Mouse (Mus musculus) MEL (cell line): Measurements from ENCODE around the gene Ntn5. TPM values are rescaled to one million over a fixed set of nuclear protein-coding genes. Genes with fewer than 3 reads are reported as not detected.

Experiments
- DNase-seq: peaks from one replicate; pipeline ENCODE4 v3.0.0; 2011; ENCODE audit warnings: low read depth, low spot score
- H3K27ac ChIP-seq: 2 replicates; pipeline ENCODE4 v1.5.1; 2012; ENCODE audit warnings: low read depth, mild to moderate bottlenecking, control low read depth, low read length, moderate library complexity; ENCODE audit not compliant: control insufficient read depth
- H3K27me3 ChIP-seq, 2 experiments: fragments of 150-350 bp in 1 of 2; sonication (generic) in 1 of 2; 2 replicates each; pipeline ENCODE4 v1.6.1; 2012; ENCODE audit warnings: low read length in 2 of 2, mild to moderate bottlenecking in 2 of 2, improper control_type of control experiment in 1 of 2, moderate library complexity in 1 of 2; ENCODE audit not compliant: insufficient read depth in 2 of 2, control insufficient read depth in 1 of 2
- H3K36me3 ChIP-seq, 2 experiments: 2 replicates each; pipeline ENCODE4 v1.6.1; 2012 to 2014; ENCODE audit warnings: low read length in 2 of 2, improper control_type of control experiment in 1 of 2, inconsistent platforms in 1 of 2, mild to moderate bottlenecking in 1 of 2; ENCODE audit not compliant: insufficient read depth in 2 of 2, control insufficient read depth in 1 of 2
- H3K4me1 ChIP-seq, 2 experiments: fragments of 150-350 bp in 1 of 2; sonication (generic) in 1 of 2; 2 replicates each; pipeline ENCODE4 v1.6.1; 2012; ENCODE audit warnings: low read length in 2 of 2, improper control_type of control experiment in 1 of 2, mild to moderate bottlenecking in 1 of 2; ENCODE audit not compliant: insufficient read depth in 2 of 2, control insufficient read depth in 1 of 2
- H3K4me3 ChIP-seq, 2 experiments: fragments of 150-350 bp in 1 of 2; sonication (generic) in 1 of 2; 2 replicates each; pipeline ENCODE4 v1.5.1; 2012; ENCODE audit warnings: low read depth in 2 of 2, low read length in 2 of 2, mild to moderate bottlenecking in 2 of 2, moderate library complexity in 2 of 2, control low read depth in 1 of 2, improper control_type of control experiment in 1 of 2; ENCODE audit not compliant: control insufficient read depth in 1 of 2, insufficient read depth in 1 of 2
- H3K79me2 ChIP-seq: 2 replicates; pipeline ENCODE4 v1.6.1; 2012; ENCODE audit warnings: mild to moderate bottlenecking, low read length, moderate library complexity; ENCODE audit not compliant: control insufficient read depth, poor library complexity, insufficient read depth
- H3K9ac ChIP-seq: 2 replicates; pipeline ENCODE4 v1.6.1; 2012; ENCODE audit warnings: low read depth, mild to moderate bottlenecking, control low read depth, low read length, moderate library complexity; ENCODE audit not compliant: control insufficient read depth, poor library complexity, severe bottlenecking
- H3K9me3 ChIP-seq: fragments of 150-350 bp; sonication (generic); replicated peaks from 2 replicates; pipeline ENCODE4 v1.6.1; 2012; ENCODE audit warnings: mild to moderate bottlenecking, low read length, improper control_type of control experiment, moderate library complexity; ENCODE audit not compliant: insufficient read depth
- BHLHE40 ChIP-seq: IDR thresholded peaks from 2 replicates; pipeline ENCODE4 v1.6.1; 2012; ENCODE audit warnings: low read depth, mild to moderate bottlenecking, inconsistent platforms, low read length, improper control_type of control experiment, borderline replicate concordance
- CHD1 ChIP-seq: IDR thresholded peaks from 2 replicates; pipeline ENCODE4 v1.6.1; 2012; ENCODE audit warnings: low read depth, mild to moderate bottlenecking, inconsistent platforms, low read length, improper control_type of control experiment
- CHD2 ChIP-seq: IDR thresholded peaks from 2 replicates; pipeline ENCODE4 v1.6.1; 2011; ENCODE audit warnings: low read length, improper control_type of control experiment
- CTCF ChIP-seq, 3 experiments: IDR thresholded peaks in 2 of 3; conservative IDR thresholded peaks in 1 of 3; 2 replicates each; pipeline ENCODE4 v1.5.1; 2011 to 2012; ENCODE audit warnings: low read length in 3 of 3, low read depth in 2 of 3, mild to moderate bottlenecking in 2 of 3, improper control_type of control experiment in 1 of 3, inconsistent platforms in 1 of 3, mixed read lengths in 1 of 3, moderate library complexity in 1 of 3; ENCODE audit not compliant: control insufficient read depth in 1 of 3, insufficient read depth in 1 of 3, poor library complexity in 1 of 3, severe bottlenecking in 1 of 3
- ELF1 ChIP-seq: IDR thresholded peaks from 2 replicates; pipeline ENCODE4 v1.6.1; 2014; ENCODE audit warnings: low read depth, mild to moderate bottlenecking, inconsistent platforms, low read length, improper control_type of control experiment, moderate library complexity
- EP300 ChIP-seq, 2 experiments: IDR thresholded peaks; 2 replicates each; pipeline ENCODE4 v1.6.1; 2011; ENCODE audit warnings: improper control_type of control experiment in 2 of 2, low read length in 2 of 2, low read depth in 1 of 2, mild to moderate bottlenecking in 1 of 2
- ETS1 ChIP-seq: IDR thresholded peaks from 2 replicates; pipeline ENCODE4 v1.6.1; 2012; ENCODE audit warnings: low read depth, mild to moderate bottlenecking, inconsistent platforms, low read length, improper control_type of control experiment, moderate library complexity
- GATA1 ChIP-seq: IDR thresholded peaks from 2 replicates; pipeline ENCODE4 v1.6.1; 2011; ENCODE audit warnings: low read depth, low read length, improper control_type of control experiment
- KAT2A ChIP-seq: conservative IDR thresholded peaks from 2 replicates; pipeline ENCODE4 v1.6.1; 2012; ENCODE audit warnings: low read depth, low read length, improper control_type of control experiment, inconsistent platforms
- MAZ ChIP-seq: IDR thresholded peaks from 2 replicates; pipeline ENCODE4 v1.6.1; 2012; ENCODE audit warnings: low read depth, mild to moderate bottlenecking, inconsistent platforms, low read length, improper control_type of control experiment
- MEF2A ChIP-seq: IDR thresholded peaks from 2 replicates; pipeline ENCODE4 v1.6.1; 2014; ENCODE audit warnings: low read depth, mild to moderate bottlenecking, inconsistent platforms, low read length, improper control_type of control experiment; ENCODE audit not compliant: poor library complexity, insufficient replicate concordance, severe bottlenecking; ENCODE audit errors: extremely low read depth
- MXI1 ChIP-seq: IDR thresholded peaks from 2 replicates; pipeline ENCODE4 v1.6.1; 2011; ENCODE audit warnings: mild to moderate bottlenecking, low read depth, low read length, improper control_type of control experiment
- MYB ChIP-seq: IDR thresholded peaks from 2 replicates; pipeline ENCODE4 v1.6.1; 2011; ENCODE audit warnings: mild to moderate bottlenecking, low read depth, low read length, improper control_type of control experiment
- MYC ChIP-seq: IDR thresholded peaks from 2 replicates; pipeline ENCODE4 v1.6.1; 2011; ENCODE audit warnings: low read depth, mild to moderate bottlenecking, low read length, improper control_type of control experiment, moderate library complexity
- POLR2A ChIP-seq, 2 experiments: IDR thresholded peaks; 2 replicates each; pipeline ENCODE4 v1.6.1; 2011 to 2012; ENCODE audit warnings: low read length in 2 of 2, mild to moderate bottlenecking in 2 of 2, control low read depth in 1 of 2, improper control_type of control experiment in 1 of 2, low read depth in 1 of 2, moderate library complexity in 1 of 2; ENCODE audit not compliant: control insufficient read depth in 1 of 2, insufficient read depth in 1 of 2, poor library complexity in 1 of 2
- POLR2AphosphoS2 ChIP-seq: IDR thresholded peaks from 2 replicates; pipeline ENCODE4 v1.6.1; 2011; ENCODE audit warnings: low read length, improper control_type of control experiment
- POLR2AphosphoS5 ChIP-seq: IDR thresholded peaks from 2 replicates; pipeline ENCODE4 v1.6.1; 2012; ENCODE audit warnings: low read depth, borderline replicate concordance, mild to moderate bottlenecking, inconsistent platforms, low read length, moderate library complexity, mixed read lengths
- RAD21 ChIP-seq: IDR thresholded peaks from 2 replicates; pipeline ENCODE4 v1.6.1; 2011; ENCODE audit warnings: mild to moderate bottlenecking, low read depth, low read length, improper control_type of control experiment
- RCOR1 ChIP-seq: IDR thresholded peaks from 2 replicates; pipeline ENCODE4 v1.6.1; 2012; ENCODE audit warnings: low read depth, mild to moderate bottlenecking, inconsistent platforms, low read length, improper control_type of control experiment
- SIN3A ChIP-seq: IDR thresholded peaks from 2 replicates; pipeline ENCODE4 v1.6.1; 2012; ENCODE audit warnings: low read length, improper control_type of control experiment, inconsistent platforms
- SMC3 ChIP-seq: IDR thresholded peaks from 2 replicates; pipeline ENCODE4 v1.6.1; 2011; ENCODE audit warnings: low read depth, low read length, improper control_type of control experiment
- TCF12 ChIP-seq: IDR thresholded peaks from 2 replicates; pipeline ENCODE4 v1.6.1; 2014; ENCODE audit warnings: low read depth, mild to moderate bottlenecking, inconsistent platforms, low read length, improper control_type of control experiment, moderate library complexity
- UBTF ChIP-seq: IDR thresholded peaks from 2 replicates; pipeline ENCODE4 v1.6.1; 2012; ENCODE audit warnings: low read depth, mild to moderate bottlenecking, inconsistent platforms, low read length, improper control_type of control experiment, moderate library complexity, borderline replicate concordance; ENCODE audit not compliant: insufficient read depth
- USF1 ChIP-seq: IDR thresholded peaks from 2 replicates; pipeline ENCODE4 v1.6.1; 2014; ENCODE audit warnings: low read depth, mild to moderate bottlenecking, inconsistent platforms, low read length, improper control_type of control experiment, moderate library complexity
- USF2 ChIP-seq, 2 experiments: IDR thresholded peaks; 2 replicates each; pipeline ENCODE4 v1.6.1; 2011 to 2012; ENCODE audit warnings: improper control_type of control experiment in 2 of 2, low read length in 2 of 2, borderline replicate concordance in 1 of 2, inconsistent platforms in 1 of 2, low read depth in 1 of 2, mild to moderate bottlenecking in 1 of 2; ENCODE audit not compliant: insufficient read depth in 1 of 2
- ZC3H11A ChIP-seq: IDR thresholded peaks from 2 replicates; pipeline ENCODE4 v1.6.1; 2012; ENCODE audit warnings: low read depth, mild to moderate bottlenecking, inconsistent platforms, low read length, improper control_type of control experiment
- ZMIZ1 ChIP-seq: IDR thresholded peaks from 2 replicates; pipeline ENCODE4 v1.6.1; 2012; ENCODE audit warnings: low read depth, mild to moderate bottlenecking, inconsistent platforms, low read length, improper control_type of control experiment, moderate library complexity
- ZNF384 ChIP-seq: IDR thresholded peaks from 2 replicates; pipeline ENCODE4 v1.6.1; 2012; ENCODE audit warnings: low read depth, mild to moderate bottlenecking, inconsistent platforms, low read length, improper control_type of control experiment
- polyA plus RNA-seq, 2 experiments: library from polyadenylated mRNA; stranded (reverse) in 1 of 2; unstranded in 1 of 2; fragments of >175 nt in 1 of 2; fragments of >200 nt in 1 of 2; gene quantifications; 2 replicates each; pipeline versions ENCODE4 v1.2.1 to v1.2.4; 2012; ENCODE audit warnings: low replicate concordance in 2 of 2, low read depth in 1 of 2; ENCODE audit not compliant: insufficient read length in 2 of 2, insufficient read depth in 1 of 2, missing spikeins in 1 of 2
- total RNA-seq: library from RNA; depleted of rRNA; stranded (reverse); fragments of 300-350 nt; gene quantifications from 2 replicates; pipeline ENCODE4 v1.2.3, GENCODE M21; 2012

Ntn5 gene
- total and polyA plus RNA-seq, 3 experiments: 0.13 TPM; not detected in 2

DNA sequence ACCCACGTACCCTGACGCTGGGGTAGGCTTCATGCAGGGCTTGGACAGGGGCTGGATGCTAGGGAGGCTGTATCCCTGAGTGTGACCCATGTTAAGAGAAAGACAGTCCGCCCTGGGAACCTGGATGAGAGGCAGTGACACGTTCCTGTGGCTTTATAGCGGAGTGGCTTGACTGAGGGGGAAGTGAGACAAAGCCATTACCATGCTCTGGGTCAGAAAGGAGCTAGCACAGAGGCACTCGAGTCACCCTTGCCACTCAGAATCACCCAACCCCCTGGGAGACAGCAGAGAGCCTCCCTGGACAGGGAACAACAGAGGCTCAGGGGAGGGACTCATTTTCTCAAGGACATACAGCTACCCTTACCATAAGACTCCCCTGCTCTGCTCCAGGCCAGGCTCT, 5.3 kb downstream of the Ntn5 start:
- Histone ChIP-seq H3K27me3 (peaks cover 1 to 7% of the 10 kb centered on the region in 2 experiments; a peak in 2 of 4 replicates), H3K9ac (no peak overlapping the region), H3K27ac (no peak overlapping the region), H3K4me1 (no peaks in the 10 kb centered on the region; a peak in 1 of 4 replicates), H3K4me3 (no peak overlapping the region), H3K9me3 (no peaks in the 10 kb centered on the region), H3K36me3 (no peaks in the 10 kb centered on the region)
- DNase-seq: no peak
- TF ChIP-seq ETS1: no peak
- no peak for TF ChIP-seq SMC3
- no peak for TF ChIP-seq MYB
- TF ChIP-seq RAD21: no peak
- no peak for TF ChIP-seq POLR2AphosphoS5
- no peak for TF ChIP-seq CTCF (IDR thresholded peaks at IDR 0.05 in 2 of 3, conservative IDR thresholded peaks at IDR 0.05 in 1 of 3; ENCODE audit: control insufficient read depth in 1 of 3, insufficient read depth in 1 of 3, low read depth in 2 of 3, low read length in 3 of 3, poor library complexity in 1 of 3, severe bottlenecking in 1 of 3)
- TF ChIP-seq ZMIZ1: no peak
- TF ChIP-seq MYC: no peak
- TF ChIP-seq EP300 (IDR thresholded peaks at IDR 0.05; ENCODE audit: low read depth in 1 of 2, low read length in 2 of 2): no peak
- TF ChIP-seq KAT2A: no peak
- no peak for TF ChIP-seq ZNF384
- TF ChIP-seq, all 39 proteins: peak for 0
- H3K79me2 ChIP-seq: no peaks in the 10 kb centered on the region

DNA sequence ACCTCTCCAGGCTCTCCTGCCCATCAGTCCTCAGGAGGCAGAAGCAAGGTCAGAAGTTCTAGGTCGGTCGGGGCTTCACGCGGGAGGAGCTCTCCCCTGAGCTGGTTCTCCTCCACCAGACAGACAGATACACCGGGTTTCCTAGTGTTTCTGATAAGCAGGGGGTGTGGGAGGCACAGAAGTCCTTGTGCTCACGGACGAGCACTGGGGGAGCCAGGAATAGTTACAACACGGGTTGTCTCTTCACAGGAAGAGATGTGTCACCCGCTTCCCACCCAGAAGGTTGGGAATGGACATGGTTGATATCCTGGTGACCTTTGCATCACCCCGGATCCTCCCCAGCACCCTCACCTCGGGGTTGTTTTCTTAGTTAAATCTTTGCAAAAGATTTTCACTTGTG, 6.0 kb downstream of the Ntn5 start:
- Histone ChIP-seq H3K4me1 (no peaks in the 10 kb centered on the region; a peak in 1 of 4 replicates), H3K27ac (no peak overlapping the region), H3K79me2 (no peaks in the 10 kb centered on the region), H3K9ac (no peak overlapping the region), H3K27me3 (peaks cover 1 to 7% of the 10 kb centered on the region in 2 experiments; a peak in 2 of 4 replicates), H3K36me3 (no peaks in the 10 kb centered on the region), H3K4me3 (no peak overlapping the region), H3K9me3 (no peaks in the 10 kb centered on the region)
- DNase-seq: no peak
- no peak for TF ChIP-seq MEF2A
- no peak for TF ChIP-seq MAZ
- no peak for TF ChIP-seq RAD21
- TF ChIP-seq POLR2A (IDR thresholded peaks at IDR 0.05; ENCODE audit: control insufficient read depth in 1 of 2, insufficient read depth in 1 of 2, low read depth in 1 of 2, low read length in 2 of 2, poor library complexity in 1 of 2): no peak
- TF ChIP-seq SIN3A: no peak
- TF ChIP-seq CHD1: no peak
- no peak for TF ChIP-seq BHLHE40
- TF ChIP-seq RCOR1: no peak
- TF ChIP-seq CHD2: no peak
- no peak for TF ChIP-seq UBTF
- TF ChIP-seq ELF1: no peak
- TF ChIP-seq USF2 (IDR thresholded peaks at IDR 0.05; ENCODE audit: borderline replicate concordance in 1 of 2, insufficient read depth in 1 of 2, low read depth in 1 of 2, low read length in 2 of 2): no peak
- TF ChIP-seq EP300 (IDR thresholded peaks at IDR 0.05; ENCODE audit: low read depth in 1 of 2, low read length in 2 of 2): no peak
- no peak for TF ChIP-seq MXI1
- TF ChIP-seq TCF12: no peak
- no peak for TF ChIP-seq ZC3H11A
- no peak for TF ChIP-seq GATA1
- TF ChIP-seq USF1: no peak
- TF ChIP-seq POLR2AphosphoS2: no peak
- no peak for TF ChIP-seq POLR2AphosphoS5
